Mouse (Mus musculus) liver, embryonic 15.5 days (tissue): Measurements from ENCODE around the gene AU040320. TPM values are rescaled to one million over a fixed set of nuclear protein-coding genes. Genes with fewer than 3 reads are reported as not detected.

Experiments used
- ATAC-seq: fragments of 200-750 bp; cut with Nextera tagmentation; 2 replicates; pipeline ENCODE4 v1.8.0; 2017; ENCODE audit warnings: moderate number of reproducible peaks, mild to moderate bottlenecking, moderate library complexity; ENCODE audit not compliant: insufficient read depth
- H3K27ac ChIP-seq: fragments of 300-500 bp; sonication (generic); replicated peaks from 2 replicates; pipeline ENCODE4 v1.5.1; 2015; ENCODE audit warnings: mild to moderate bottlenecking, inconsistent platforms
- H3K27me3 ChIP-seq: fragments of 300-500 bp; sonication (generic); 2 replicates; pipeline ENCODE4 v1.6.1; 2015; ENCODE audit warnings: mild to moderate bottlenecking, inconsistent platforms
- H3K36me3 ChIP-seq: fragments of 300-500 bp; sonication (generic); replicated peaks from 2 replicates; pipeline ENCODE4 v1.6.1; 2015; ENCODE audit warnings: moderate library complexity, mild to moderate bottlenecking, inconsistent platforms
- H3K4me1 ChIP-seq: fragments of 300-500 bp; sonication (generic); replicated peaks from 2 replicates; pipeline ENCODE4 v1.6.1; 2015; ENCODE audit warnings: inconsistent platforms
- H3K4me2 ChIP-seq: fragments of 300-500 bp; sonication (generic); 2 replicates; pipeline ENCODE4 v1.6.1; 2015; ENCODE audit warnings: moderate library complexity, mild to moderate bottlenecking, inconsistent platforms
- H3K4me3 ChIP-seq: fragments of 300-500 bp; sonication (generic); replicated peaks from 2 replicates; pipeline ENCODE4 v1.5.1; 2015; ENCODE audit warnings: mild to moderate bottlenecking, inconsistent platforms
- H3K9ac ChIP-seq: fragments of 300-500 bp; sonication (generic); 2 replicates; pipeline ENCODE4 v1.6.1; 2015; ENCODE audit warnings: moderate library complexity, mild to moderate bottlenecking, inconsistent platforms
- H3K9me3 ChIP-seq: fragments of 300-500 bp; sonication (generic); replicated peaks from 2 replicates; pipeline ENCODE4 v1.6.1; 2016; ENCODE audit warnings: inconsistent platforms
- WGBS: fragments of 180-500 bp; shearing (Covaris S2); methylation state at CpG from one replicate; pipeline ENCODE4 v1.1.7; 2015; ENCODE audit warnings: mixed read lengths; ENCODE audit not compliant: insufficient replicate concordance; 5-methylcytosine and 5-hydroxymethylcytosine counted together
- polyA plus RNA-seq: library from polyadenylated mRNA; unstranded; fragments of >200 nt; fragmentation: Nextera tagmentation; extraction: Ambion mirVana; gene quantifications from 2 replicates; pipeline ENCODE4 v1.2.1, GENCODE M21; 2015

The AU040320 gene
- polyA plus RNA-seq, 1 experiment from 2014 or later: 8.4 TPM

GRCm38 (mm10) chr4:126831122-126831521 is 77.8 kb downstream of the AU040320 start:
- H3K4me2 ChIP-seq: no peak overlapping the region
- H3K27me3 ChIP-seq: no peaks in the 10 kb centered on the region
- no peak for ATAC-seq
- no peaks in the 10 kb centered on the region for H3K4me1 ChIP-seq
- no peak overlapping the region for H3K9ac ChIP-seq
- H3K4me3 ChIP-seq: no peak overlapping the region
- H3K27ac ChIP-seq: no peak overlapping the region
- 88% methylated on average over 5 of the region's 5 CpGs for WGBS
- H3K9me3 ChIP-seq: no peaks in the 10 kb centered on the region
- H3K36me3 ChIP-seq: peaks cover 24% of the 10 kb centered on the region

GRCm38 (mm10) chr4:126838799-126839198 is 85.5 kb downstream of the AU040320 start:
- Histone ChIP-seq H3K4me2 (no peak overlapping the region), H3K9ac (no peak overlapping the region), H3K4me1 (no peaks in the 10 kb centered on the region), H3K27ac (no peak overlapping the region), H3K9me3 (no peaks in the 10 kb centered on the region), H3K27me3 (no peaks in the 10 kb centered on the region), H3K36me3 (peaks cover 23% of the 10 kb centered on the region; the same call in 1 of the 2 replicates), H3K4me3 (no peak overlapping the region)
- ATAC-seq: no peak
- 75% methylated on average over 7 of the region's 7 CpGs for WGBS

DNA sequence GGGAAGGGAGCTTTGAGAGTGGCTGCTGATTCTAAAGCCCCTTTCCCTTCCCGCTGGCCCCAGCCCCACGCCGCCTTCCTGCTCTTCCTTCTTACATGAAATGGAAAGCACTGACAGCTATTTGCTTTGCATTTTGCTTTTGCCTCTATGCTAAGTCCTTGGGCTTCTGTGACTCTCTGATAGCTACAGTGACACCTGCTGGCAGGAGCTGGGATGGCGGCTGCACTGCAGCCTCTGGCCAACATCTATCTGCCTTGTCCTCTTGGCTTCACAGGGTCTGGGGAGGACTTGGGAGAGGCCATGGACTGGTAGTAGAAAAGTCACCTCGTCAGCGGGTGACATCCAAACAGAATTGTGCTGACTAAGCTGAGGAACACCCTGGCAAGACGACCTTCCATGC is 86.5 kb downstream of the AU040320 start:
- Histone ChIP-seq H3K4me2 (no peak overlapping the region), H3K27ac (no peak overlapping the region), H3K9me3 (no peaks in the 10 kb centered on the region), H3K36me3 (peaks cover 23% of the 10 kb centered on the region; the same call in 1 of the 2 replicates), H3K27me3 (no peaks in the 10 kb centered on the region), H3K9ac (no peak overlapping the region), H3K4me1 (no peaks in the 10 kb centered on the region), H3K4me3 (no peak overlapping the region)
- 17% methylated on average over 7 of the region's 7 CpGs for WGBS
- no peak for ATAC-seq

GRCm38 (mm10) chr4:126840996-126841560 is 87.7 kb downstream of the AU040320 start:
- Histone ChIP-seq H3K4me2 (no peak overlapping the region), H3K27ac (no peak overlapping the region), H3K4me3 (no peak overlapping the region), H3K27me3 (no peaks in the 10 kb centered on the region), H3K9me3 (no peaks in the 10 kb centered on the region), H3K9ac (no peak overlapping the region), H3K36me3 (peaks cover 20% of the 10 kb centered on the region), H3K4me1 (no peaks in the 10 kb centered on the region)
- 82% methylated on average over 15 of the region's 15 CpGs for WGBS
- ATAC-seq: no peak

DNA sequence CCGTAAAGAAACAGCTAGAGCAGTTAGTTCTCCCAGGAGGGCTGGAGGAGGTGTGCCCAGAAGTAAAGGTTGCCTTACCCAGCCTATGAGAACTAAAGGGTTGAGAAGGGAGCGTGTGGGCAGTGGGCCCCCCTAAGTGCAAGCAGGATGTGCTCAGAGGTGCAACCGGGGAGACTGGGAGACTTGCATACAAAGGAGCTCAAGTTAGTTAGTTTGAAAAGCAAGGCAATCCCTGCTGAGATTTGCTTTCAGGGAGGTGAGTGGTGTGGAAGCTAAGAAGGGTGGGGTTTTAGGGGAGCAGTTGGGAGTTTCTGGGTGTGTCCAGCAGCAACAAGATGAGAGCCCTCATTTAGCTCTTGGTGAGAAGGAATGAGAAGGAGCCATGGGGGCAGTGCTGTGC is 89.6 kb downstream of the AU040320 start:
- Histone ChIP-seq H3K36me3 (peaks cover 22% of the 10 kb centered on the region), H3K9me3 (no peaks in the 10 kb centered on the region), H3K27me3 (no peaks in the 10 kb centered on the region), H3K4me3 (no peak overlapping the region), H3K4me2 (no peak overlapping the region), H3K4me1 (no peaks in the 10 kb centered on the region), H3K9ac (no peak overlapping the region), H3K27ac (no peak overlapping the region)
- no peak for ATAC-seq
- WGBS: 69% methylated on average over 3 of the region's 3 CpGs

- H3K4me1 ChIP-seq: no peaks in the 10 kb centered on the region
- H3K36me3 ChIP-seq: peaks cover 22% of the 10 kb centered on the region
- no peak overlapping the region for H3K27ac ChIP-seq
- no peak overlapping the region for H3K4me3 ChIP-seq
- H3K27me3 ChIP-seq: no peaks in the 10 kb centered on the region
- no peaks in the 10 kb centered on the region for H3K9me3 ChIP-seq
- H3K4me2 ChIP-seq: no peak overlapping the region
- ATAC-seq: no peak
- WGBS: 63% methylated on average over 4 of the region's 4 CpGs
- no peak overlapping the region for H3K9ac ChIP-seq
Observed at GRCm38 (mm10) chr4:126845664-126846063, 92.3 kb downstream of the AU040320 start.

DNA sequence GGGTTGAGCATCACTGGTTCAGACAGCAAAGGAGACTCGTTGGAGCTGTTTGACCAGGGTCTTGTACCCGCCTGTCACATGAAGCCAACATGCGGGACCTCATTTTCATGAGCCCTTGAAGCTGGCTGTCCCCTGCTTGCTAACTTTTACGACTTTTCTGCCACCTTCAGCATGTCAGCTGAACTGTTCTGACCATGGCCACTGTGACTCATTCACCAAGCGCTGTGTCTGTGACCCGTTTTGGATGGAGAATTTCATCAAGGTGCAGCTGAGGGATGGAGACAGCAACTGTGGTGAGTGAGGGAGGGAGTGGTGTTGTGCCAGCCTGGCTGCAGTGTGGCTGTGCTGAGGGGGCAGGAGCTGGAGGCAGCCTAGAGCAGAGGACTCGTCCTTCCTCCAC is 93.6 kb downstream of the AU040320 start:
- WGBS: 62% methylated on average over 7 of the region's 7 CpGs
- no peak overlapping the region for H3K27ac ChIP-seq
- no peak overlapping the region for H3K9ac ChIP-seq
- H3K9me3 ChIP-seq: no peaks in the 10 kb centered on the region
- ATAC-seq: no peak
- peaks cover 29% of the 10 kb centered on the region for H3K36me3 ChIP-seq
- no peak overlapping the region for H3K4me3 ChIP-seq
- H3K4me2 ChIP-seq: no peak overlapping the region
- H3K27me3 ChIP-seq: no peaks in the 10 kb centered on the region
- no peaks in the 10 kb centered on the region for H3K4me1 ChIP-seq

DNA sequence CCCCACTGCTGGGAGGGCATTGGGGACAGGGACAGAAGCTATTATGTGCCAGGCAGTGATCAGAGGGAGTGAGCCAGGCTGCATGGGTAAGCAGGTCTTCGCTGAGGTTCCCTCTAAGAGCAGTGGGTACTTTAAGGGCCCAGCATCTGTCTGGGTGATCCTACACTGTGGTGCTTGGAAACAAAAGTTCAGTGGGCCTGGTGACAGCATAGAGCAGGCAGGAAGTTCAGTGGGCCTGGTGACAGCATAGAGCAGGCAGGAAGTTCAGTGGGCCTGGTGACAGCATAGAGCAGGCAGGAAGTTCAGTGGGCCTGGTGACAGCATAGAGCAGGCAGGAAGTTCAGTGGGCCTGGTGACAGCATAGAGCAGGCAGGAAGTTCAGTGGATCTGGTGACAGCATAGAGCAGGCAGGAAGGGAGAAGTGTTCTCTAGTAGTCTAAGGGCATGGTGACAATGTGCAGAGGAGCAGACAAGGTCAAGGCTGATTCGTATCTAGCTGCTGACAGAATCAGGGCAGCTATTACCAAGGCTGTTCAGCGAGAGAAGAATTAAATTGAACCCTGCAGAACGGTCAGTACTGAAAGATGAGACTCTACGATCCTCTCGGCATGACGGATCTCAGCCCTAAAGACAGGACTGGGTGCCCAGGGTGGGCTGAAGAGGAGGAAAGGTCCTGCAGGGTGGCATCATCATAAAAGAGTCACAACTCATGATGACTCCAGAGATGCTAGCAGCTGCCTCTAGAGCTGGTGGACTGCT is 96.9 kb downstream of the AU040320 start:
- Histone ChIP-seq H3K9ac (no peak overlapping the region), H3K4me3 (no peak overlapping the region), H3K27ac (no peak overlapping the region), H3K36me3 (peaks cover 43% of the 10 kb centered on the region), H3K4me2 (no peak overlapping the region), H3K27me3 (no peaks in the 10 kb centered on the region), H3K9me3 (no peaks in the 10 kb centered on the region), H3K4me1 (no peaks in the 10 kb centered on the region)
- no peak for ATAC-seq
- WGBS: 71% methylated on average over 7 of the region's 7 CpGs

DNA sequence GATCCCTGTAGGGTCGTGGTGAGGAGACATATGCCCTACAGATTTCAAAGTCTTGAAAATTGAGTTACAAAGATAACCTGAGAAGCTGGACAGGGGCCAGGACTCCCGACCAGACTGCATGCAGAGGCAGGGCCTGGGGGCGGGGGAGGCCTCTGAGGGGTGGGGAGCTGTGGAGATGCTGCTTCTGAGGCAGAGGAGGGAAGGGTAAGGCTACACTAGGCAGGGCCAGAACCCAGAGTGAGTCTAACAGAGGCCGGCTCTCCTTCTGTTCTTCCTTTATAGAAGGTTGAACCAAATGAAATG is 97.4 kb downstream of the AU040320 start:
- Histone ChIP-seq H3K9me3 (no peaks in the 10 kb centered on the region), H3K27me3 (no peaks in the 10 kb centered on the region), H3K4me2 (no peak overlapping the region), H3K4me1 (no peaks in the 10 kb centered on the region), H3K4me3 (no peak overlapping the region), H3K36me3 (peaks cover 42% of the 10 kb centered on the region), H3K9ac (no peak overlapping the region), H3K27ac (no peak overlapping the region)
- ATAC-seq: no peak
- 43% methylated on average over 4 of the region's 4 CpGs for WGBS

DNA sequence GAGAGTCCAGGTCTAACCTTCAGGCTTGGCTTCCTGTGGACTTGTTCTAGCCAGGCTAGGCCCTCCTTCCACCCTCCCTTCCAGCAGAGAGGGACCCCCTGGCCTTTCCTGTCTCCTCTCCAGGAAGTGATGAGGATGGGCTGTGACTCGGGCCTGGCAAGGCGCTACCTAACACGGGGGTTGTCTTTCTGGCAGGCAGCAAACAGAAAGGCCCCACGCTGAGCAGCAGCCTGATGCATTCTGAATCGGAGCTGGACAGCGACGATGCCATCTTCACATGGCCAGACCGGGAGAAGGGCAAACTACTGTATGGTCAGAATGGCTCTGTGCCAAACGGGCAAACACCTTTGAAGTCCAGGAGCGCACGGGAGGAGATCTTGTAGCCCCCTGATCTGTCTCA is 99.6 kb downstream of the AU040320 start:
- 65% methylated on average over 11 of the region's 11 CpGs for WGBS
- H3K4me1 ChIP-seq: no peaks in the 10 kb centered on the region
- H3K4me3 ChIP-seq: no peak overlapping the region
- H3K9ac ChIP-seq: no peak overlapping the region
- peaks cover 26% of the 10 kb centered on the region; the same call in 1 of the 2 replicates for H3K36me3 ChIP-seq
- H3K4me2 ChIP-seq: no peak overlapping the region
- ATAC-seq: no peak
- no peak overlapping the region for H3K27ac ChIP-seq
- no peaks in the 10 kb centered on the region for H3K9me3 ChIP-seq
- no peaks in the 10 kb centered on the region for H3K27me3 ChIP-seq

DNA sequence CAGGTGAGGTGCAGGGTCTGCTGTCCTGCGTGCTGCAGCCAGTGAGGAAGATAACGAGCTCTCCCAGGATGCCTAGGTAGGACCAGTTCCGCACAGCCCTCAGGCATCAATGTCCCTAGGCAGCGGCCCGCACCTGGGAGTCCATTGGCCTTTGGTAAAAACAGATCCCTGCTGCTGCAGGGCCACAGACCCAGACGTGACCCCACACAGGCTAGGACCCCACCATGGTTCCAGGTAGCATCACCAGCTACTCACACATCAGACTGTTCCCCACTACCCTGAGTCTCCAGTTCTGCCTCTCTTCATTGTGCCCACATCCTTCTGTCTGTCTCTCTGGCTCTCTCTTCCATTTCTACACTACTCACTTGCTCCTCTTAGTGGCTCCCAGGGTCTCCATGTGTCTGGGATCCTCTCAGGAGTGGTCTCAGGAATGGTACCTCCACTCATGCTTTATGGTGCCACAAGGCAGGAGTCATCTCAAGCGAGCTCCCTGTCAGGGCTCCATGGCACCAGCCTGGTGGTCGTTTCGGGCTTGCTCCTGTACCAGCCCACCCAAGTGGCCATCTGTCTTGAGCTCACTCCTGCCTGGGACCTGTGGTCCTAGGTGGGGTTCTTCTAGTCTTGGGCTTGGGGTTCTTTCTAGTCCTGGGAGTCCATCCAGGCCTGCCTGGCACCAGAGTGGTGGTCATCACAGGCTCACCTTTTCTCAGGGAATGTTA is 107.1 kb downstream of the AU040320 start:
- ATAC-seq: no peak
- Histone ChIP-seq H3K27ac (no peak overlapping the region), H3K4me3 (no peak overlapping the region), H3K4me1 (no peaks in the 10 kb centered on the region), H3K4me2 (no peak overlapping the region), H3K27me3 (no peaks in the 10 kb centered on the region), H3K36me3 (peaks cover 14% of the 10 kb centered on the region; the same call in 1 of the 2 replicates), H3K9ac (no peak overlapping the region), H3K9me3 (no peaks in the 10 kb centered on the region)
- 70% methylated on average over 9 of the region's 9 CpGs for WGBS
